Mouse (Mus musculus) adrenal gland, adult 2 months (tissue): ENCODE results near the gene Tgoln1. TPM values are rescaled to one million over a fixed set of nuclear protein-coding genes. Genes with fewer than 3 reads are reported as not detected.

Experiments used
- polyA plus RNA-seq: library from polyadenylated mRNA; depleted of rRNA; stranded (reverse); fragments of >200 nt; gene quantifications from 2 replicates; pipeline ENCODE4 v1.2.3, GENCODE M21; 2012; rRNA removed
- total RNA-seq, 2 experiments: library from RNA; stranded (reverse); gene quantifications; 2 replicates each; pipeline ENCODE4 v1.2.3; 2021

Gene Tgoln1
- total and polyA plus RNA-seq, 3 experiments, result 46.0 to 274 (median 241) TPM

Other genes with a start within 250 kb of the Tgoln1 start
- 10 to 100 TPM; 25.3 to 43.4 TPM for gene Vamp5, start 236.5 kb downstream of the Tgoln1 start, total RNA-seq
- gene Vamp5, start 236.5 kb downstream of the Tgoln1 start, polyA plus RNA-seq, result 16.4 and 17.4 TPM in 2 replicates
- 100 to 1,000 TPM; 130 to 158 TPM for gene Vamp8, start 226.3 kb downstream of the Tgoln1 start, total RNA-seq
- gene Vamp8, start 226.3 kb downstream of the Tgoln1 start, polyA plus RNA-seq, result 71.8 and 106 TPM in 2 replicates
- 10 to 100 TPM; 47.1 to 68.7 TPM for gene Ggcx, start 202.7 kb downstream of the Tgoln1 start, total RNA-seq
- 30.2 and 34.5 TPM in 2 replicates for gene Ggcx, start 202.7 kb downstream of the Tgoln1 start, polyA plus RNA-seq
- 100 to 1,000 TPM; 203 to 251 TPM for gene Mat2a, start 177.4 kb downstream of the Tgoln1 start, total RNA-seq
- 121 and 150 TPM in 2 replicates for gene Mat2a, start 177.4 kb downstream of the Tgoln1 start, polyA plus RNA-seq
- gene Sh2d6, start 95.3 kb downstream of the Tgoln1 start, total RNA-seq, result under 1 TPM; 0.23 to 0.24 TPM
- 0.25 and 0.49 TPM in 2 replicates for gene Sh2d6, start 95.3 kb downstream of the Tgoln1 start, polyA plus RNA-seq
- 10 to 100 TPM; 32.2 to 56.3 TPM for gene Capg, start 72.6 kb downstream of the Tgoln1 start, total RNA-seq
- gene Capg, start 72.6 kb downstream of the Tgoln1 start, polyA plus RNA-seq, result 38.9 and 41.9 TPM in 2 replicates
- gene Elmod3, start 18.6 kb downstream of the Tgoln1 start, total RNA-seq, result 10 to 100 TPM; 12.9 to 25.6 TPM
- gene Elmod3, start 18.6 kb downstream of the Tgoln1 start, polyA plus RNA-seq, result 25.5 and 29.3 TPM in 2 replicates
- gene Retsat, start 18.5 kb downstream of the Tgoln1 start, total RNA-seq, result 100 to 1,000 TPM; 390 to 465 TPM
- 96.6 and 123 TPM in 2 replicates for gene Retsat, start 18.5 kb downstream of the Tgoln1 start, polyA plus RNA-seq
- 10 to 100 TPM; 11.0 to 14.7 TPM for gene Tcf7l1, start 172.3 kb upstream of the Tgoln1 start, total RNA-seq
- gene Tcf7l1, start 172.3 kb upstream of the Tgoln1 start, polyA plus RNA-seq, result 23.2 and 24.4 TPM in 2 replicates